Mouse (Mus musculus): ENCODE data around the gene Krt84. TPM values are rescaled to one million over a fixed set of nuclear protein-coding genes. Genes with fewer than 3 reads are reported as not detected.
A peak's percentile ranks its signal among the peaks of the same experiment; 100 is the strongest.

Gene Krt84
- polyA plus RNA-seq, 1 experiment from 2014 or later, result 0.53 TPM

GRCm38 (mm10) chr15:101484939-101485338, 47.7 kb downstream of the Krt84 start:
- no peak overlapping the region for H3K9ac ChIP-seq (ENCODE audit: low read depth, low read length)
- no peak overlapping the region for H3K27ac ChIP-seq (ENCODE audit: low read length)
- H3K4me2 ChIP-seq (ENCODE audit: low read depth, low read length), result no peak overlapping the region
- H3K4me3 ChIP-seq (ENCODE audit: low read length), result no peak overlapping the region
- no peaks in the 10 kb centered on the region for H3K36me3 ChIP-seq (ENCODE audit: control insufficient read depth, insufficient read depth, low read length)
- H3K27me3 ChIP-seq (replicated peaks; ENCODE audit: control insufficient read depth, insufficient read depth, low read length), result no peaks in the 10 kb centered on the region
- 62% methylated on average over 1 of the region's 1 CpGs for WGBS
- H3K9me3 ChIP-seq (ENCODE audit: control insufficient read depth, low read length), result no peaks in the 10 kb centered on the region
- no peaks in the 10 kb centered on the region for H3K4me1 ChIP-seq (ENCODE audit: control insufficient read depth, insufficient read depth, low read length)
- ATAC-seq, result no peak

DNA sequence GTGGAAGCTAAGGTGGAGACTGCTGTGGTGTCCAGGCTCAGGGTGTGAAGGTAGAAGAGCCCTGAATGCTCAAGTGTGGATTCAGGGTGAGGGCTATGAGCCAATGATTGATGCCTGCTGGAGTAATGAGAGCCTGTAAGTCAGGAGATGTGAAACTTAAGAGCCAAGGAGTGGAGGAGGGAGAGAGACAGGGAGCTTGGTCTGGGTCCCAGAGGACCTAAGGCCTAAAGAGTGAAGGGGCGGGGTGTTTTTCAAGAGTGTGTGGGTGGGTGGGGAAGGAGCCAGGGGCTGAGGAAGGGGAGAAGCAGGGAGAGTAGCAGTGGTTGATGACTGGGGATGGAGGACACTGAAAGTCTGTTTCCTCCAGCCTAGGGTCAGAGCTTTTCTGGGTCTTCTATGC, 49.0 kb downstream of the Krt84 start:
- no peaks in the 10 kb centered on the region for H3K27me3 ChIP-seq (replicated peaks; ENCODE audit: control insufficient read depth, insufficient read depth, low read length)
- no peaks in the 10 kb centered on the region for H3K9me3 ChIP-seq (ENCODE audit: control insufficient read depth, low read length)
- no peaks in the 10 kb centered on the region for H3K36me3 ChIP-seq (ENCODE audit: control insufficient read depth, insufficient read depth, low read length)
- no peak for ATAC-seq
- H3K9ac ChIP-seq (ENCODE audit: low read depth, low read length), result no peak overlapping the region
- no peak overlapping the region for H3K4me2 ChIP-seq (ENCODE audit: low read depth, low read length)
- 60% methylated on average over 1 of the region's 1 CpGs for WGBS
- H3K4me3 ChIP-seq (ENCODE audit: low read length), result no peak overlapping the region
- no peak overlapping the region for H3K27ac ChIP-seq (ENCODE audit: low read length)
- 0 out of 2 replicates have a peak, but pooled peaks cover 8% of the 10 kb centered on the region for H3K4me1 ChIP-seq (ENCODE audit: control insufficient read depth, insufficient read depth, low read length)

GRCm38 (mm10) chr15:101482056-101482455, 50.6 kb downstream of the Krt84 start:
- no peak overlapping the region for H3K4me2 ChIP-seq (ENCODE audit: low read depth, low read length)
- WGBS, result 38% methylated on average over 4 of the region's 4 CpGs

GRCm38 (mm10) chr15:101479666-101480060, 53.0 kb downstream of the Krt84 start:
- H3K36me3 ChIP-seq (ENCODE audit: control insufficient read depth, insufficient read depth, low read length), result no peaks in the 10 kb centered on the region
- no peak for ATAC-seq
- H3K4me3 ChIP-seq (ENCODE audit: low read length), result peak overlapping the region; percentile 40
- WGBS, result 32% methylated on average over 11 of the region's 11 CpGs
- no peaks in the 10 kb centered on the region for H3K9me3 ChIP-seq (ENCODE audit: control insufficient read depth, low read length)
- no peak overlapping the region for H3K27ac ChIP-seq (ENCODE audit: low read length)
- 0 out of 2 replicates have a peak, but pooled peaks cover 8% of the 10 kb centered on the region for H3K4me1 ChIP-seq (ENCODE audit: control insufficient read depth, insufficient read depth, low read length)
- H3K4me2 ChIP-seq (ENCODE audit: low read depth, low read length), result peak overlapping the region; percentile 56
- no peaks in the 10 kb centered on the region for H3K27me3 ChIP-seq (replicated peaks; ENCODE audit: control insufficient read depth, insufficient read depth, low read length)
- H3K9ac ChIP-seq (ENCODE audit: low read depth, low read length), result peak overlapping the region; percentile 44

More at GRCm38 (mm10) chr15:101482056-101482455, 50.6 kb downstream of the Krt84 start:
- no peaks in the 10 kb centered on the region for H3K36me3 ChIP-seq (ENCODE audit: control insufficient read depth, insufficient read depth, low read length)
- H3K27me3 ChIP-seq (replicated peaks; ENCODE audit: control insufficient read depth, insufficient read depth, low read length), result no peaks in the 10 kb centered on the region
- no peak overlapping the region for H3K27ac ChIP-seq (ENCODE audit: low read length)
- no peak for ATAC-seq
- no peaks in the 10 kb centered on the region for H3K9me3 ChIP-seq (ENCODE audit: control insufficient read depth, low read length)
- no peak overlapping the region for H3K4me3 ChIP-seq (ENCODE audit: low read length)
- H3K9ac ChIP-seq (ENCODE audit: low read depth, low read length), result no peak overlapping the region
- H3K4me1 ChIP-seq (ENCODE audit: control insufficient read depth, insufficient read depth, low read length), result 0 out of 2 replicates have a peak, but pooled peaks cover 8% of the 10 kb centered on the region

DNA sequence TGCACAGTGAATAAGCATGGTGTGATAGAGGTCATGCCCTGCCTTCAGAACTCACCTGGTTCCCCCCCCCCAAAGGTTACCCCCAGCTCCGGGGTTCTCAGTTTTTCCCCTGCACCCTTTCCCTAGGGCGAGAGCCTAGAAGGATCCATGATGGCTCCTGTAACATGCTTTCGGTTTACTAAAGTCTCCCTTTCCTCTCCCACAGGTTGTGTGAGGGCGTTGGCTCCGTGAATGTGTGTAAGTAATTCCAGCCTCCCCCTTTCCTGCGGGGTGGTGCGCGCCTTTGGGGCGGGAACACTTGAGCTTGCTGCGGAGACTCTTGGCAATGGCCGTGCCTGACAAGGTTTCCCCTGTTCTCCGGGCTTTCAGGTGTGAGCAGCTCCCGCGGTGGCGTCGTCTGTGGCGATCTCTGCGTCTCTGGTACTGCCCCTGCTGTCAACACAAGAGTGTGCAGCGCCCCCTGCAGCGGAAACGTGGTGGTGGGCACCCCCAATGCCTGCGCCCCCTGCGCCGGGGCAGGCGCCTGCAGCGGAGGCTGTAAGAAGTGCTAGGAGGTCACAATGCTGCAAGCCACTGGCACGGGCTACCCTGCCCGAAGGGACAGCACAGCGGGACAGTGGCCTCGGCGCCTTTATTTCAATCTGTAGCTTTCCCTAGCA, 53.5 kb downstream of the Krt84 start:
- peak; percentile 16; the same call in 1 of the 2 replicates for ATAC-seq
- H3K27ac ChIP-seq (ENCODE audit: low read length), result no peak overlapping the region
- WGBS, result 5% methylated on average over 31 of the region's 31 CpGs
- peak overlapping the region; percentile 40 for H3K4me3 ChIP-seq (ENCODE audit: low read length)
- peak overlapping the region; percentile 44 for H3K9ac ChIP-seq (ENCODE audit: low read depth, low read length)
- no peaks in the 10 kb centered on the region for H3K9me3 ChIP-seq (ENCODE audit: control insufficient read depth, low read length)
- no peaks in the 10 kb centered on the region for H3K27me3 ChIP-seq (replicated peaks; ENCODE audit: control insufficient read depth, insufficient read depth, low read length)
- H3K4me1 ChIP-seq (ENCODE audit: control insufficient read depth, insufficient read depth, low read length), result 0 out of 2 replicates have a peak, but pooled peaks cover 8% of the 10 kb centered on the region
- peak overlapping the region; percentile 56 for H3K4me2 ChIP-seq (ENCODE audit: low read depth, low read length)
- no peaks in the 10 kb centered on the region for H3K36me3 ChIP-seq (ENCODE audit: control insufficient read depth, insufficient read depth, low read length)

Small RNA genes within 50 kb of the gene (microRNA-seq; reads per million reads assigned to microRNA genes)
- gene Gm44393 (not detected), gene Gm44460 (not detected)

Other genes with a start within 250 kb of the Krt84 start
- 58.3 and 67.1 TPM in 2 replicates for gene Atg101, start 248.5 kb downstream of the Krt84 start, polyA plus RNA-seq (2015; fragmentation: Nextera tagmentation; extraction: Ambion mirVana)
- 3.6 and 4.4 TPM in 2 replicates for gene 6030408B16Rik, start 239.6 kb downstream of the Krt84 start, polyA plus RNA-seq (2015; fragmentation: Nextera tagmentation; extraction: Ambion mirVana)
- gene Krt80, start 162.7 kb downstream of the Krt84 start, polyA plus RNA-seq (2015; fragmentation: Nextera tagmentation; extraction: Ambion mirVana), result 1.1 and 1.2 TPM in 2 replicates
- gene Krt7, start 121.8 kb downstream of the Krt84 start, polyA plus RNA-seq (2015; fragmentation: Nextera tagmentation; extraction: Ambion mirVana), result 156 and 160 TPM in 2 replicates
- gene Krt87, start 94.0 kb downstream of the Krt84 start, polyA plus RNA-seq (2015; fragmentation: Nextera tagmentation; extraction: Ambion mirVana), result 0.38 and 0.48 TPM in 2 replicates
- gene Krt88, start 85.1 kb downstream of the Krt84 start, polyA plus RNA-seq (2015; fragmentation: Nextera tagmentation; extraction: Ambion mirVana), result 0.20 TPM in 1 of 2 replicates, not detected in the other
- gene Krt81, start 69.1 kb downstream of the Krt84 start, polyA plus RNA-seq (2015; fragmentation: Nextera tagmentation; extraction: Ambion mirVana), result not detected in 2 replicates
- not detected in 2 replicates for gene Krt86, start 59.3 kb downstream of the Krt84 start, polyA plus RNA-seq (2015; fragmentation: Nextera tagmentation; extraction: Ambion mirVana)
- 0.09 TPM in 1 of 2 replicates, not detected in the other for gene Krt83, start 41.3 kb downstream of the Krt84 start, polyA plus RNA-seq (2015; fragmentation: Nextera tagmentation; extraction: Ambion mirVana)
- gene Gm49425, start 15.6 kb downstream of the Krt84 start, polyA plus RNA-seq (2015; fragmentation: Nextera tagmentation; extraction: Ambion mirVana), result not detected in 2 replicates
- not detected in 2 replicates for gene Krt82, start 17.8 kb upstream of the Krt84 start, polyA plus RNA-seq (2015; fragmentation: Nextera tagmentation; extraction: Ambion mirVana)
- gene Krt90, start 30.1 kb upstream of the Krt84 start, polyA plus RNA-seq (2015; fragmentation: Nextera tagmentation; extraction: Ambion mirVana), result 0.09 and 0.16 TPM in 2 replicates
- gene Krt75, start 41.1 kb upstream of the Krt84 start, polyA plus RNA-seq (2015; fragmentation: Nextera tagmentation; extraction: Ambion mirVana), result not detected in 2 replicates
- gene Gm5414, start 95.4 kb upstream of the Krt84 start, polyA plus RNA-seq (2015; fragmentation: Nextera tagmentation; extraction: Ambion mirVana), result 0.11 TPM in 1 of 2 replicates, not detected in the other
- gene Gm5478, start 114.6 kb upstream of the Krt84 start, polyA plus RNA-seq (2015; fragmentation: Nextera tagmentation; extraction: Ambion mirVana), result not detected in 2 replicates
- gene Krt6b, start 147.5 kb upstream of the Krt84 start, polyA plus RNA-seq (2015; fragmentation: Nextera tagmentation; extraction: Ambion mirVana), result not detected in 2 replicates
- 0.07 and 0.39 TPM in 2 replicates for gene Krt6a, start 161.5 kb upstream of the Krt84 start, polyA plus RNA-seq (2015; fragmentation: Nextera tagmentation; extraction: Ambion mirVana)
- gene Krt5, start 180.1 kb upstream of the Krt84 start, polyA plus RNA-seq (2015; fragmentation: Nextera tagmentation; extraction: Ambion mirVana), result 0.13 and 0.34 TPM in 2 replicates
- not detected in 2 replicates for gene Krt71, start 210.3 kb upstream of the Krt84 start, polyA plus RNA-seq (2015; fragmentation: Nextera tagmentation; extraction: Ambion mirVana)